Mouse (Mus musculus): ENCODE data around the gene Gm13090. TPM values are rescaled to one million over a fixed set of nuclear protein-coding genes. Genes with fewer than 3 reads are reported as not detected.

Gene Gm13090
- total and polyA plus RNA-seq, 2 experiments from 2014 or later: not detected

- H3K36me3 ChIP-seq (ENCODE audit: insufficient read depth, low read length): no peaks in the 10 kb centered on the region
- DNase-seq (ENCODE audit: low spot score) (peak; percentile 22), ATAC-seq (ENCODE audit: low FRiP score) (no peak; the same call in 1 of the 2 replicates)
- no peaks in the 10 kb centered on the region for H3K9me3 ChIP-seq (ENCODE audit: low read length)
- WGBS: 3% methylated on average over 10 of the region's 20 CpGs
- TF ChIP-seq CTCF (IDR thresholded peaks at IDR 0.05): no peak
- H3K27me3 ChIP-seq (ENCODE audit: insufficient read depth, low read length): no peaks in the 10 kb centered on the region
- peak overlapping the region; percentile 97 for H3K27ac ChIP-seq (ENCODE audit: low read depth, low read length)
- peak overlapping the region; percentile 80 for H3K4me3 ChIP-seq (ENCODE audit: low read depth, low read length)
- H3K9ac ChIP-seq (replicated peaks; ENCODE audit: low read length, poor library complexity, severe bottlenecking): peak overlapping the region; percentile 93
- peaks cover 10% of the 10 kb centered on the region; the same call in 1 of the 2 replicates for H3K4me1 ChIP-seq (ENCODE audit: insufficient read depth, low read length)
- peak overlapping the region; percentile 74 for H3K4me2 ChIP-seq (ENCODE audit: low read depth, low read length, poor library complexity, severe bottlenecking)
Observed at GRCm38 (mm10) chr4:151108834-151109241, 19.5 kb downstream of the Gm13090 start.

DNA sequence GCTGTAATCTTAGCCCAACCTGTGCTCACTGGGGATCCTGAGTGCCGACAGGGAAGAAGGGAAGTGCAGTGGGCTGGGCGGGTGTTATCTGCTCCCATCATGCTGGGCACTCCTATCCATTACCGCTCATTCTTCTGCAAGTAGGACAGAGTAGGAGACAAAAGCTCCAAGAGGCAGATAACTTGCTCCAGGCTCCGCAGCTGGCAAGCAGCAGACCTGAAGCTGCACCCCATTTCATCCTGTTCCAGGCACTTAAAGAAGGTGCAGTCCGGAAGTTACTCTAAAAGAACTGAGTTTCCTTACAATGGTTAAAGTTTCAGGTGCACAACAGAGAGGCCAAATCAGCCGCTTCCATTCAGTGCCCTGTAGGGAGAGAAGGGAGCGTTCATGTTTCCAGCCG is 21.9 kb downstream of the Gm13090 start:
- Histone ChIP-seq H3K27me3 (ENCODE audit: insufficient read depth, low read length) (no peaks in the 10 kb centered on the region), H3K9ac (replicated peaks; ENCODE audit: low read length, poor library complexity, severe bottlenecking) (no peak overlapping the region), H3K27ac (ENCODE audit: low read depth, low read length) (no peak overlapping the region), H3K36me3 (ENCODE audit: insufficient read depth, low read length) (no peaks in the 10 kb centered on the region), H3K4me1 (ENCODE audit: insufficient read depth, low read length) (no peaks in the 10 kb centered on the region), H3K4me3 (ENCODE audit: low read depth, low read length) (no peak overlapping the region), H3K9me3 (ENCODE audit: low read length) (no peaks in the 10 kb centered on the region), H3K4me2 (ENCODE audit: low read depth, low read length, poor library complexity, severe bottlenecking) (no peak overlapping the region)
- no peak for ATAC-seq (ENCODE audit: low FRiP score)
- 69% methylated on average over 8 of the region's 8 CpGs for WGBS
- DNase-seq (ENCODE audit: low spot score): no peak
- no peak for TF ChIP-seq CTCF (IDR thresholded peaks at IDR 0.05)

DNA sequence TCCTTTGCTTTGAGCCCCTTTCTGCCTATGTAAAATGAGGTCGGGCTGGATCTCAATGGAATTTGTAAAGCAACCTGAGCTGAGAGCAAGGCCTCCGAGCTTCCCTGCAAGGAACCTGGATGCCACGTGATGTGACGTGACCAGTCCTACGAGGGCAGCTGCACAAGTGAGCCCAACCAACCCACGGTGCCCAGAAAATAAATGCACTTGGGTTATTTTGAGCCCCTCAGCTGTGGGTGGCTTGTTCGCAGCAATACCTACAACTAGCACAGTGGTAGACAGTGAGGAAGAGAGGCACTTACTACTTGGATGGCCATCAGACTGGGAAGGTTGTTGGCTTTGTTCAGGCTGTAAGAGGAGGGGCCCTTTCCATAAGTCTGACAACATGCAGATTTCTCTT is 25.2 kb downstream of the Gm13090 start:
- Histone ChIP-seq H3K4me3 (ENCODE audit: low read depth, low read length) (no peak overlapping the region), H3K36me3 (ENCODE audit: insufficient read depth, low read length) (no peaks in the 10 kb centered on the region), H3K4me1 (ENCODE audit: insufficient read depth, low read length) (no peaks in the 10 kb centered on the region), H3K9ac (replicated peaks; ENCODE audit: low read length, poor library complexity, severe bottlenecking) (no peak overlapping the region), H3K9me3 (ENCODE audit: low read length) (no peaks in the 10 kb centered on the region), H3K4me2 (ENCODE audit: low read depth, low read length, poor library complexity, severe bottlenecking) (no peak overlapping the region), H3K27ac (ENCODE audit: low read depth, low read length) (no peak overlapping the region), H3K27me3 (ENCODE audit: insufficient read depth, low read length) (no peaks in the 10 kb centered on the region)
- TF ChIP-seq CTCF (IDR thresholded peaks at IDR 0.05): no peak
- DNase-seq (ENCODE audit: low spot score) (no peak), ATAC-seq (ENCODE audit: low FRiP score) (no peak)
- 93% methylated on average over 7 of the region's 7 CpGs for WGBS

GRCm38 (mm10) chr4:151118883-151119282 is 29.5 kb downstream of the Gm13090 start:
- peaks cover 15% of the 10 kb centered on the region for H3K36me3 ChIP-seq (ENCODE audit: insufficient read depth, low read length)
- no peaks in the 10 kb centered on the region for H3K27me3 ChIP-seq (ENCODE audit: insufficient read depth, low read length)
- no peak overlapping the region for H3K4me2 ChIP-seq (ENCODE audit: low read depth, low read length, poor library complexity, severe bottlenecking)
- H3K4me3 ChIP-seq (ENCODE audit: low read depth, low read length): no peak overlapping the region
- no peak for ATAC-seq (ENCODE audit: low FRiP score)
- H3K9ac ChIP-seq (replicated peaks; ENCODE audit: low read length, poor library complexity, severe bottlenecking): no peak overlapping the region
- no peaks in the 10 kb centered on the region for H3K9me3 ChIP-seq (ENCODE audit: low read length)
- WGBS: 85% methylated on average over 3 of the region's 3 CpGs
- no peaks in the 10 kb centered on the region for H3K4me1 ChIP-seq (ENCODE audit: insufficient read depth, low read length)
- no peak for DNase-seq (ENCODE audit: low spot score)
- H3K27ac ChIP-seq (ENCODE audit: low read depth, low read length): no peak overlapping the region
- TF ChIP-seq CTCF (IDR thresholded peaks at IDR 0.05): no peak

DNA sequence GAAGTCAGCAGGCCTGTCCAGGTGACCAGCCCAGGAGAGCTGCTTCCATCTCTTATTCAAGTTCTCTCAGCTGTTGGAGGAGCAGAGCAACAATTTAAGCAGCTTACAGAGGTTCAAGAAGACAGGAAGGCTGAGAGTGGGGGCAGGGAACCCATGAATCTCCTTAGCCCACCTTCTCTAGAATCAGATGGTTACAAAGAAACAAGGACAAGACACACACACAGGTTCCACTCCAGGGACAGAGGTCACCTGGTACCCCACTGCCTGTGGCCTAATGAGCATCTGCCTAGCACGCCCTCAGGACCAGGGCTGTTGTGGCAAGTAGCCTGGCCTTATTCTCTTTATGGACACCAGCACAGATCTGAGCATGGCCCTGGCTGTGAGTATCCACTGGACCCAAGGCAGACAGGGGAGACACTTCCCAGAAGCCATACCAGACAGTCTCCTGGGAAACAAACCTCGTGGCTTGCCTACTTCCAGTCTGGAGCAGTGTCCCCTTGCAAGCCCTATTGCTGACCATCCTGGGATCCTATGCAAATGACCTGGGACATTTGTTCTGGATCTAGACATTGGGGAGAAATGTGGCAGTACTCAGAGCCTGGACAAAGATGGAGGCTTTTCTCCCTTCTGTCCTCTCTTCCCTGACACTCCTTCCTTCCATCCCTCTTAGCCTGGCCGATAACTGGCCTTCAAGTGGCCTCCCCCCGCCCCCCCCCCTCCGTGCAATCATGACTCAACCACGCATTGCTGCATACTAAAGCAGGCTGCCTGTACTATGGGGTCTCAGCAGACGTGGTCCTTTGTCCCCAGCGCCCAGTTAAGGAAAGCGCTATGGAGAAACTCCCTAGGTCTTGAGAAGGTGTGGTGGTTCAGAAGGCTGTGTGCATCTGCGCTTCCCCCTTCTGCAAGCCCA is 38.5 kb downstream of the Gm13090 start:
- DNase-seq (ENCODE audit: low spot score) (peak; percentile 58), ATAC-seq (ENCODE audit: low FRiP score) (peak; percentile 54)
- peak overlapping the region; percentile 40 for H3K4me3 ChIP-seq (ENCODE audit: low read depth, low read length)
- no peaks in the 10 kb centered on the region for H3K27me3 ChIP-seq (ENCODE audit: insufficient read depth, low read length)
- H3K36me3 ChIP-seq (ENCODE audit: insufficient read depth, low read length): peaks cover 3% of the 10 kb centered on the region
- H3K4me1 ChIP-seq (ENCODE audit: insufficient read depth, low read length): peaks cover 22% of the 10 kb centered on the region
- TF ChIP-seq CTCF (IDR thresholded peaks at IDR 0.05): no peak
- H3K9me3 ChIP-seq (ENCODE audit: low read length): no peaks in the 10 kb centered on the region
- peak overlapping the region; percentile 98 for H3K27ac ChIP-seq (ENCODE audit: low read depth, low read length)
- WGBS: 5% methylated on average over 9 of the region's 10 CpGs
- peak overlapping the region; percentile 64 for H3K4me2 ChIP-seq (ENCODE audit: low read depth, low read length, poor library complexity, severe bottlenecking)
- H3K9ac ChIP-seq (replicated peaks; ENCODE audit: low read length, poor library complexity, severe bottlenecking): peak overlapping the region; percentile 77
